Comparison of ENCODE assay signal across 33 mouse cellular contexts in genomic region chr13:9601350-9601749, GRCm38 (mm10).
"Had no signal": no experiment of that assay in that cellular context is flagged by ENCODE, and none has a peak within 500 bp of the region (broad histone marks: within the 10 kb centered on the region; RNA-seq: fewer than 3 reads in every experiment).

No protein-coding gene starts in this region.

- H3K36me3 ChIP-seq: intestine, embryonic 15.5 days had no signal

- H3K4me1 ChIP-seq: heart, embryonic 13.5 days; heart, embryonic 15.5 days; hindbrain, embryonic 10.5 days; hindbrain, embryonic 12.5 days; hindbrain, embryonic 13.5 days; hindbrain, embryonic 15.5 days; intestine, embryonic 15.5 days; kidney, embryonic 15.5 days had no signal

- H3K9ac ChIP-seq: heart, embryonic 13.5 days; heart, embryonic 15.5 days; hindbrain, embryonic 12.5 days; hindbrain, embryonic 13.5 days; hindbrain, embryonic 14.5 days; hindbrain, embryonic 15.5 days; intestine, embryonic 15.5 days; kidney, embryonic 15.5 days had no signal

- H3K4me3 ChIP-seq: heart, embryonic 13.5 days; heart, embryonic 15.5 days; hindbrain, embryonic 10.5 days; hindbrain, embryonic 12.5 days; hindbrain, embryonic 13.5 days; hindbrain, embryonic 15.5 days; intestine, embryonic 15.5 days; kidney, embryonic 15.5 days; layer of hippocampus, adult 2 months; left cerebral cortex, adult 2 months had no signal

- DNase-seq: heart, postnatal 10 days; heart, postnatal 14 days; heart, postnatal 36 days; heart, postnatal 4 days; kidney, adult 11 months; kidney, adult 18-20 months; kidney, adult 2 months; kidney, adult 8-10 months; kidney, adult 9 months; kidney, postnatal 10 days; kidney, postnatal 14 days; kidney, postnatal 25 days; kidney, postnatal 36 days; kidney, postnatal 4 days; layer of hippocampus, adult 9-11 months; layer of hippocampus, postnatal 36 days had no signal

- H3K27me3 ChIP-seq: heart, embryonic 13.5 days; heart, embryonic 15.5 days; hindbrain, embryonic 12.5 days; hindbrain, embryonic 13.5 days; hindbrain, embryonic 15.5 days; intestine, embryonic 15.5 days; kidney, embryonic 15.5 days had no signal

- ATAC-seq: hindbrain, embryonic 16.5 days; hindbrain, postnatal 0 days; inflammation-experienced regulatory T-cells, adult 6 months; intestine, embryonic 15.5 days; intestine, embryonic 16.5 days; intestine, postnatal 0 days had no signal

- H3K4me2 ChIP-seq: heart, embryonic 13.5 days; heart, embryonic 15.5 days; hindbrain, embryonic 12.5 days; hindbrain, embryonic 13.5 days; hindbrain, embryonic 14.5 days; hindbrain, embryonic 15.5 days; intestine, embryonic 15.5 days; kidney, embryonic 15.5 days had no signal

- H3K9me3 ChIP-seq: heart, embryonic 13.5 days; heart, embryonic 15.5 days; hindbrain, embryonic 10.5 days; hindbrain, embryonic 12.5 days; hindbrain, embryonic 13.5 days; hindbrain, embryonic 15.5 days; intestine, embryonic 15.5 days; kidney, embryonic 15.5 days had no signal

- H3K27ac ChIP-seq: heart, embryonic 13.5 days; heart, embryonic 15.5 days; hindbrain, embryonic 10.5 days; hindbrain, embryonic 12.5 days; hindbrain, embryonic 13.5 days; hindbrain, embryonic 14.5 days; hindbrain, embryonic 15.5 days; hindbrain, postnatal 0 days; intestine, embryonic 15.5 days; kidney, embryonic 15.5 days; kidney, postnatal 0 days; layer of hippocampus, adult 2 months; left cerebral cortex, adult 2 months had no signal
